Mouse (Mus musculus) hindbrain, embryonic 15.5 days (tissue): ENCODE measurements around the gene Klhdc4. TPM values are rescaled to one million over a fixed set of nuclear protein-coding genes. Genes with fewer than 3 reads are reported as not detected.

Experiments used
- ATAC-seq: fragments of 200-750 bp; cut with Nextera tagmentation; 2 replicates; pipeline ENCODE4 v1.8.0; 2017; ENCODE audit warnings: low read depth, moderate number of reproducible peaks, moderate TSS enrichment; ENCODE audit not compliant: low FRiP score
- H3K27ac ChIP-seq: fragments of 300-500 bp; sonication (generic); replicated peaks from 2 replicates; pipeline ENCODE4 v1.5.1; 2015; ENCODE audit warnings: mild to moderate bottlenecking, inconsistent platforms
- H3K27me3 ChIP-seq: fragments of 300-500 bp; sonication (generic); 2 replicates; pipeline ENCODE4 v1.6.1; 2015; ENCODE audit warnings: control low read depth, inconsistent platforms
- H3K36me3 ChIP-seq: fragments of 300-500 bp; sonication (generic); 2 replicates; pipeline ENCODE4 v1.6.1; 2015; ENCODE audit warnings: control low read depth, inconsistent platforms
- H3K4me1 ChIP-seq: fragments of 300-500 bp; sonication (generic); replicated peaks from 2 replicates; pipeline ENCODE4 v1.6.1; 2015; ENCODE audit warnings: control low read depth, inconsistent platforms
- H3K4me2 ChIP-seq: fragments of 300-500 bp; sonication (generic); 2 replicates; pipeline ENCODE4 v1.6.1; 2015; ENCODE audit warnings: moderate library complexity, mild to moderate bottlenecking, inconsistent platforms
- H3K4me3 ChIP-seq: fragments of 300-500 bp; sonication (generic); 2 replicates; pipeline ENCODE4 v1.5.1; 2015; ENCODE audit warnings: mild to moderate bottlenecking, inconsistent platforms
- H3K9ac ChIP-seq: fragments of 300-500 bp; sonication (generic); 2 replicates; pipeline ENCODE4 v1.6.1; 2015; ENCODE audit warnings: inconsistent platforms
- H3K9me3 ChIP-seq: fragments of 300-500 bp; sonication (generic); 2 replicates; pipeline ENCODE4 v1.6.1; 2016; ENCODE audit warnings: control low read depth, inconsistent platforms
- WGBS: fragments of 180-500 bp; shearing (Covaris S2); methylation state at CpG from one replicate; pipeline ENCODE4 v1.1.7; 2015; 5-methylcytosine and 5-hydroxymethylcytosine counted together
- polyA plus RNA-seq: library from polyadenylated mRNA; unstranded; fragments of >200 nt; fragmentation: Nextera tagmentation; extraction: Ambion mirVana; gene quantifications from 2 replicates; pipeline ENCODE4 v1.2.1, GENCODE M21; 2015

Gene Klhdc4
- polyA plus RNA-seq, 1 experiment from 2014 or later: 46.5 TPM

DNA sequence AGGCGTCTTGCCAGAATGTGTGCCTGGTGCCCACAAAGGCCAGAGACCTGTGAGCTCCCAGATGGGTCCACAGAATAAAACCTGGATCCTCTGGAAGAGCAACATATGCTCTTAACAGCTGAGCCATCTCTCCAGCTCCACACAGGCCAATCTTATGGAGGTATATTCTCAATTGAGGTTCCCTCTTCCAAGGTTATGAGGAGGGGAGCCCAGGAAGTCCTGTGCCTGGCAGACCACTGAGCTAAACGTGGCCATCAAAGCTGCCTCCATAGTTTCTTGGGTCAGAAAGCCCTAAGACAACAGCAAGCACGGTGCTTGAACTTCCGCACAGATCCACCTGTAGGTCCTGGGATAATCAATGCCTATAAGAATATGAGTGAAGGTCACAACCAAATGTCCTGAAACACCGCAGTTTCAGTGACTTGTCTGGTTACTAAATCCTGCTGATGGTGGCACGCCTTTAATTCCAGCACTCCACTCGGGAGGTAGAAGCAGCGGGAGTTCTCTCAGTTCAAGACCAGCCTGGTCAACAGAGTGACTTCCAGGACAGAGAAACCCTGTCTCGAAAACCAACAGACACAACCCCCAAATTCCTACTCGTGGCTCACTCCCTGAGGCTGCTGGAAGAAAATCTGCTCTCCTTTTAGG, 869 bp downstream of the Klhdc4 start:
- H3K9ac ChIP-seq: peak overlapping the region; percentile 79
- H3K36me3 ChIP-seq: no peaks in the 10 kb centered on the region
- ATAC-seq: no peak
- WGBS: 35% methylated on average over 10 of the region's 10 CpGs
- H3K4me1 ChIP-seq: peaks cover 20% of the 10 kb centered on the region
- H3K27ac ChIP-seq: peak overlapping the region; percentile 91
- H3K9me3 ChIP-seq: no peaks in the 10 kb centered on the region
- H3K4me3 ChIP-seq: peak overlapping the region; percentile 92
- peak overlapping the region; percentile 98 for H3K4me2 ChIP-seq
- H3K27me3 ChIP-seq: no peaks in the 10 kb centered on the region; the same call in 1 of the 2 replicates

DNA sequence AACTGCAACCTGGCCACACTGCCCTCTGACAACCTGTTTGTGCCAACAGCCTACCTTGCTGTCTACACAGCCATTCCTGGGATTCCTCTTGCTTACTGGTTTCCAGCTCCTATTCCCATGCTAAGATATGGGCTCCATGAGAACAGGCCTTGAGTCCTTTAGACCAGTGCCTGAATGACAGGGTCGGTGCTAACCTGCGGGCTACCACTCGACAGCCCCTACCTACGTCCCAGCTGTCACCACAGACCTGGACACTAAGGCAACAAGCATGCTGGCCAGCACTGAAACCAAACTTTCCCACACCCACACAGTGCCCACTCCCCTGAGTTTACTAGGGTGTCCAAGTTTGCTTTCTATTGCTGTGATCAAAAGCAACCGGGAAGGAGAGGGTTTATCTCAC, 1.6 kb downstream of the Klhdc4 start:
- 93% methylated on average over 5 of the region's 5 CpGs for WGBS
- no peak for ATAC-seq
- no peaks in the 10 kb centered on the region for H3K36me3 ChIP-seq
- peak overlapping the region; percentile 98 for H3K4me2 ChIP-seq
- no peak overlapping the region for H3K9ac ChIP-seq
- H3K27me3 ChIP-seq: no peaks in the 10 kb centered on the region; the same call in 1 of the 2 replicates
- H3K4me3 ChIP-seq: 0 out of 2 replicates have a peak overlapping the region, but pooled peaks have one; percentile 92
- H3K4me1 ChIP-seq: peaks cover 20% of the 10 kb centered on the region
- no peaks in the 10 kb centered on the region for H3K9me3 ChIP-seq
- H3K27ac ChIP-seq: no peak overlapping the region

DNA sequence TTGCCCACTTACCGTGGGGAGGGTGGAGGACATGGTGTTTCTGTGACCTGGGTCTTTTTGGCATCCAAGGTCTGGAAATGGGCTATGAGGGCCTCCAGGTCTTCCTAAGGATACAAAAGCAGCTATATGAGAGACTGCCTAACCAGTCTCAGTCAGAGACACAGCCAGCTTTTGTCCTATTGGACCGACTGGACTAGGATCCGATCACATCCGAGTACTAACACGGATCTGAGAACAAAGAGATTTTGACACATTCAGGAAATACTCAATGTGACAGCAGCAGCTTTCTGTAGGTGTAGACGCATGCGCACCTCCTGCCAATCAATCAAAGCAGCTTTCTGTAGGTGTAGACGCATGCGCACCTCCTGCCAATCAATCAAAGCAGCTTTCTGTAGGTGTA, 7.6 kb downstream of the Klhdc4 start:
- Histone ChIP-seq H3K27ac (no peak overlapping the region), H3K27me3 (no peaks in the 10 kb centered on the region), H3K9ac (no peak overlapping the region), H3K4me3 (no peak overlapping the region), H3K9me3 (no peaks in the 10 kb centered on the region), H3K36me3 (0 out of 2 replicates have a peak, but pooled peaks cover 8% of the 10 kb centered on the region), H3K4me2 (no peak overlapping the region), H3K4me1 (no peaks in the 10 kb centered on the region)
- ATAC-seq: no peak
- 90% methylated on average over 9 of the region's 9 CpGs for WGBS

DNA sequence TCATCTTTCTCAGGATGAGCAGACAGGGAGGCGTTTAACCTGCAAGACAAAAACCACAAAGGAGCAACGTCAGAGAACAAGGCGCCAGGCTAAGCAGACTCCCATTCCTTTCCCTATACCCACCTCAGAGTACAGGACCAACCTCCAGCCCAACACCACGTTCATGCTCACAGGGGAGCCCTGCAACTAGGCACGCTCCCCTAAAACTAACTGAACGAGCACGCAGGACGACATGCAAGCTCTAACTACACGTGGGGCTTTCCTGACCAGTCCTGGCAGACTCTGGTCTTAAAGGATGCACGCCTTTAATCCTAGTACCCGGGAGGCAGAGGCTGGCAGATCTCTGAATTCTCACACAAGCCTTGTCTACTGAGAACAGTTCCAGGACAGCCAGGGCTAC, 8.0 kb downstream of the Klhdc4 start:
- Histone ChIP-seq H3K9me3 (no peaks in the 10 kb centered on the region), H3K9ac (no peak overlapping the region), H3K27ac (no peak overlapping the region), H3K4me1 (no peaks in the 10 kb centered on the region), H3K4me3 (no peak overlapping the region), H3K36me3 (0 out of 2 replicates have a peak, but pooled peaks cover 8% of the 10 kb centered on the region), H3K4me2 (no peak overlapping the region), H3K27me3 (no peaks in the 10 kb centered on the region)
- WGBS: 90% methylated on average over 11 of the region's 11 CpGs
- no peak for ATAC-seq

DNA sequence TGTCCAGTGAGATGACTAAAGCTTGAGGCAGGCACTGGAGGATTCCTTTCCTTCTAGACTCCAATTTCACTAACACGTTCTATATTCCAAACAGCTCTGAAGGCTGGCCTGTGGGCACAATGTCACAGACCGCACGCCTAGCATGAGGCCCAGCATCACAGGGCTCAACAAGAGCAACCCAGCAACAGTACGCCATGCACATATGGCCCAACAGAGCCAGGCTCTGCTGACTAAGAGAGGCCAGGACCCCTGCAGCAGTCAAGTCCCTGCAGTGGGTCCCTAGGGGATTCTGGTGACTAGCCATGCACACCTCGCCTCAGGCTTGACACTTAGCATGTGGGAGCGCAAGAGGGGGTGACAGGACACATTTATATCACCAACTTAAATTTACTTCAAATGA, 8.5 kb downstream of the Klhdc4 start:
- ATAC-seq: no peak
- Histone ChIP-seq H3K4me2 (no peak overlapping the region), H3K36me3 (0 out of 2 replicates have a peak, but pooled peaks cover 8% of the 10 kb centered on the region), H3K27me3 (no peaks in the 10 kb centered on the region), H3K27ac (no peak overlapping the region), H3K9me3 (no peaks in the 10 kb centered on the region), H3K4me1 (no peaks in the 10 kb centered on the region), H3K9ac (no peak overlapping the region), H3K4me3 (no peak overlapping the region)
- WGBS: 87% methylated on average over 6 of the region's 6 CpGs

DNA sequence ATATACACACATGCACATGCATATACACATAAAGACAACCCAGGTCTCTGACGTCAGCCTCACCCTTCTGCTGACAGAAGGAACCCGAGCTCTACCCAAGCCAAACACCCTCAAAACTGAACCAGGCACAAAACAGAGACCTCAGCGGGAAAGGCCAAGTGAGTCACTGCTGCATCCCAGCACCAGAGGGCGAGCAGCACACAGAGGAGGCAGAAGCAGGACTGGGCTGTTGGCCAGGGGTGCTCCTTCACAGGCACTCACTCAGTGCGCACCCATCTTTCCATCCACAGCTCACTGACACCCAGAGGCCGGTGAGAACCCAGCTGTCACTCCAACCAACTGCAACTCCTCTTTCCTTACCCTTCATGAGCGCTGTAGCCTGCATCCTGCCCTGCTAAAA, 11.1 kb downstream of the Klhdc4 start:
- Histone ChIP-seq H3K9ac (no peak overlapping the region), H3K27ac (no peak overlapping the region), H3K4me2 (no peak overlapping the region), H3K9me3 (no peaks in the 10 kb centered on the region), H3K27me3 (no peaks in the 10 kb centered on the region), H3K4me3 (no peak overlapping the region), H3K4me1 (no peaks in the 10 kb centered on the region), H3K36me3 (peaks cover 22% of the 10 kb centered on the region)
- 78% methylated on average over 7 of the region's 7 CpGs for WGBS
- no peak for ATAC-seq

DNA sequence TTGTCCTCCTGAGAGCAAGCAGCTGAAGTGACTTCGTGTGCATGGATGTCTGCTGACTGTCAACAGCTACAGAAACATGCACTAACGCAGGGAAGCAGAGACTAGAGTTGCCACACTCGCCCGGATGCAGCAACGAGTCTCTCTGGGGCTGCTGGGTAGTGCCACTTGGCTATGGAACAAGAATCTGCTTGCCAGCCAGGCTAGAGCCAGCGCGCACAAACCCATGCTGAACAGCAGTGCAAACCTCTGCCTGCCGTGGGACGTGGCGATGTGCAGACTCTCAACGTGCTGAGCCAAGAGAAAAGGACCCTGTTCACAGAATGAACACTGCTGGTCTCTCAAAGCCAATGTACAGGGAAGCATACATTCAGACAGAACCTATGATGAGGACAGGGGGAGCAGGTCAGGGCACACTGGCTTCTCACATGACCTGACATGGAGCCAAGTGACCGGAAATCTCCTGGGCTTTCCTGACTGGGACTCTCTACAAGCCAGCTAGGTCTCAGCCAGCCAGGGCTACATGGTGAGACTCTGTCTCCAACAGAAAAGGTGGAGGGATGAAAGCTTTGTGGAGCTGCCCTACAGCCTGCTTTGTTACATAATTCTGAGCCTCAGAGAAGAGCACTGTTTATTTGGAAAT, 17.3 kb downstream of the Klhdc4 start:
- Histone ChIP-seq H3K4me2 (no peak overlapping the region), H3K4me1 (no peaks in the 10 kb centered on the region), H3K27me3 (no peaks in the 10 kb centered on the region), H3K27ac (no peak overlapping the region), H3K36me3 (peaks cover 28% of the 10 kb centered on the region), H3K9me3 (no peaks in the 10 kb centered on the region), H3K4me3 (no peak overlapping the region), H3K9ac (no peak overlapping the region)
- WGBS: 93% methylated on average over 12 of the region's 12 CpGs
- ATAC-seq: no peak

DNA sequence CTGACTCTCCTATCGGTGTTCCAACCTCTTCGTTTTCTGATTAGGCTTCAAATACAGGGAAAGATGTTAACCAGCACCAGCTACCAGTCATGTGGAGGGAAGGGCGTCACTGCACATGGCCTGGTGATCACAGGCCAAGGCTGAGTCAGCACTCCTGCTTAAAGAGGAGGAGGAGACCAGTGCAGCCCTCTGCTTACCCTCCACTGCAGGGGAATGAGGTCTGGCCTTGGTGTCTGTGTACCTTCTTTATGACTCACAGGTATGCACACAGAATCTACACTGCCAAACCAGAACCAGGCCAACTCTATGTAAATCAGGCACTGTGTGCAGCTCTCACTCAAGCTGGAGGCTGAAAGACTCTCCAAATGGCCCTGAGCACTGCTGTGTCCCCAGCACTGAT, 17.9 kb downstream of the Klhdc4 start:
- WGBS: 91% methylated on average over 3 of the region's 3 CpGs

DNA sequence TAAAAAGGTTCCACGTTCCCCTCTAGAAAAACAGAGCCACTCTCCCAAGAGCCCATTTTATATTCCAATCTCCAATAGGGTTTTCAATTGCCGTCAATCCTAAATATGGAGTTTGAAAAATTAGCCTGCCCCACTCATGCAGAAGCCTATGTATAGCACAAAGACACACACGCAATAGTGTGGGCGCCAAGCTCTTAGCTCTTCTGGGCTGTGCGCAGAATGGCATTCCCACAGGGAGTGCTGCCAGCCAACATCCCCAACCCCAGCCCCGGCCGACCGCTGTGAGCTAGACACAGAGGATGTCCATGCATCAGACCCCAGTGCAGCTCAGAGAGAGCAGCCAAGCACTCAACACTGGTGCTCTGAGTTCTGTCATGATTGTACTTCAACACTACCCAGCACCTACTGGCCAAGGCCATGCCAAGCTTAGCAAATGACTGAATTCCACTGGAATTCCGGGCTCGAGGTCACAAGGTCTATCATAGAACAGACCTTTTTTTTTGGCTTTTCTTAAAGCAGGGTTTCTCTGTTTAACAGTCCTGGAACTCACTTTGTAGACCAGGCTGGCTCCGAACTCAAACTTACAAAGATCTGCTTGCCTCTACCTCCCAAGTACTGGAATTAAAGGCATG, 19.7 kb downstream of the Klhdc4 start:
- no peak for ATAC-seq
- H3K9me3 ChIP-seq: no peaks in the 10 kb centered on the region
- peaks cover 33% of the 10 kb centered on the region for H3K36me3 ChIP-seq

More for the DNA sequence above, 17.9 kb downstream of the Klhdc4 start:
- Histone ChIP-seq H3K4me3 (no peak overlapping the region), H3K4me2 (no peak overlapping the region), H3K27me3 (no peaks in the 10 kb centered on the region), H3K4me1 (no peaks in the 10 kb centered on the region), H3K9me3 (no peaks in the 10 kb centered on the region), H3K27ac (no peak overlapping the region), H3K36me3 (peaks cover 28% of the 10 kb centered on the region), H3K9ac (no peak overlapping the region)
- ATAC-seq: no peak

DNA sequence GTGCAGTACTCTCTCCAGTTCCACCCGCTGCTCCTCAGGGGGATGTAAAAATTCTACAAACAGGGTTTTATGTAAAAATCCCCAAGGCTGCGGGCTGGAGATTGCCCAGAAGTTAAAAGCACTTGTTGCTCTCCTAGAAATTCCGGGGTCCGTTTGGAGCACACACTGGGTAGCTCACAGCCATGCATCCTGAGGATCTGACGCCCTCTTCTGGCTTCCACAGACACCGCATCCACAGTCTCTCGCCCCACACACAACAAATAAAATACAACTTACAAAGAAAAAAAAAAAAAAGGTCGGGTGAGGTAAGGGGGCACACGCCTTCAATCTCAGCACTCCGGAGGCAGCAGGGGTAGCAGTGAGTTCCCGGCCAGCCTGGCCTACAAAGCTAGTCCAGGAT, 21.3 kb downstream of the Klhdc4 start:
- Histone ChIP-seq H3K27me3 (no peaks in the 10 kb centered on the region), H3K27ac (no peak overlapping the region), H3K4me1 (no peaks in the 10 kb centered on the region), H3K4me2 (no peak overlapping the region), H3K4me3 (no peak overlapping the region), H3K36me3 (peaks cover 33% of the 10 kb centered on the region), H3K9ac (no peak overlapping the region), H3K9me3 (no peaks in the 10 kb centered on the region)
- no peak for ATAC-seq
- 81% methylated on average over 11 of the region's 11 CpGs for WGBS

More for the DNA sequence above, 19.7 kb downstream of the Klhdc4 start:
- Histone ChIP-seq H3K9ac (no peak overlapping the region), H3K27me3 (no peaks in the 10 kb centered on the region), H3K27ac (no peak overlapping the region), H3K4me2 (no peak overlapping the region), H3K4me1 (no peaks in the 10 kb centered on the region), H3K4me3 (no peak overlapping the region)
- WGBS: 91% methylated on average over 11 of the region's 11 CpGs

DNA sequence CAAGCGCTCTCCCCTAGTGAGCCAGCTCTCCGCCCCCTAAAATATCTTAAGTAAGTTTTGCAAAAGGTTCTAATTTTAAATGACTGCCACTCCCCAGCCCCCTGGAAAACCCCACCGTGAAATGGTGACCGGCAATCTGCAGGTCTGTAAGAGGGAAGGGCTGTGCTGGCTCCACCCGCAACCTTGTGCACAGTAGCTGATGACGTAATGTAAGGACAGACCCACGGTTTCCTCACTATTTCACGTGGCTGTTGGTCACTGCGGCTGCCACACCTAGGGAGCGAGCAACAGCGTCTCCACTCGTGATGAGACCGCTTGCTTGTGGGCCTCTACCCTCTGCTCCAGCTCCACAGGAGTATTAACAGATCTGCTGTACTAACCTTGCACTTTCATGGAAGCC, 23.2 kb downstream of the Klhdc4 start:
- Histone ChIP-seq H3K27ac (no peak overlapping the region), H3K4me2 (no peak overlapping the region), H3K9ac (no peak overlapping the region), H3K9me3 (no peaks in the 10 kb centered on the region), H3K27me3 (no peaks in the 10 kb centered on the region), H3K36me3 (peaks cover 27% of the 10 kb centered on the region), H3K4me3 (no peak overlapping the region), H3K4me1 (no peaks in the 10 kb centered on the region)
- no peak for ATAC-seq
- 96% methylated on average over 13 of the region's 13 CpGs for WGBS

DNA sequence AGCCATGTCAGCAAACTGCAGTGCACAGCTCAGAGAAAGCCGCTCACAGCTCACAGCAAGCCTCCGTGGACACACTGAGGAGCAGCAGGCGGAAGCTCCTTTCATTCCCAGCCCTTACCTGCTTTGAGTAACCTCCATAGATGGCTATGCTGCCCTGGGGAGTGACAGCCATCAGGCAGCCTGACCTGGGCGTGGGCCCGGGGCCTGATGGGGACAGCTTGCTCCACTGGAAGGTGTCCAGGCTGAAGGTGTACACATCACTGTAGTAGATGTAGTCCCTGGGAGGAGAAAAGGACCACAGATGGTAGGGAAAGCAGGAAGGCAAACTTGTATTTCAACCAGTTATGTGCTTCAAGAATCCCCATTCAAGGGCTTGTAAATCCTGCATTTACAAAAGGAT, 24.5 kb downstream of the Klhdc4 start:
- Histone ChIP-seq H3K9ac (no peak overlapping the region), H3K4me2 (no peak overlapping the region), H3K27ac (no peak overlapping the region), H3K27me3 (no peaks in the 10 kb centered on the region), H3K4me3 (no peak overlapping the region), H3K36me3 (peaks cover 31% of the 10 kb centered on the region), H3K9me3 (no peaks in the 10 kb centered on the region), H3K4me1 (no peaks in the 10 kb centered on the region)
- WGBS: 98% methylated on average over 5 of the region's 5 CpGs
- ATAC-seq: no peak
